Mouse (Mus musculus) bone marrow macrophage, adult 2 months (primary cell): ENCODE results near the gene Rai14. TPM values are rescaled to one million over a fixed set of nuclear protein-coding genes. Genes with fewer than 3 reads are reported as not detected.

ENCODE experiments used
- H3K27ac ChIP-seq: 2 replicates; pipeline ENCODE4 v1.5.1; 2012; ENCODE audit warnings: low read depth, low read length; ENCODE audit not compliant: insufficient read depth
- H3K4me1 ChIP-seq: 2 replicates; pipeline ENCODE4 v1.6.1; 2012; ENCODE audit warnings: low read length; ENCODE audit not compliant: control insufficient read depth, insufficient read depth
- H3K4me3 ChIP-seq: 2 replicates; pipeline ENCODE4 v1.5.1; 2012; ENCODE audit warnings: mild to moderate bottlenecking, low read length, moderate library complexity; ENCODE audit not compliant: insufficient read depth
- CTCF ChIP-seq: IDR thresholded peaks from 2 replicates; pipeline ENCODE4 v1.5.1; 2012; ENCODE audit warnings: low read depth, mild to moderate bottlenecking, low read length, moderate library complexity
- POLR2A ChIP-seq: IDR thresholded peaks from 2 replicates; pipeline ENCODE4 v1.6.1; 2012; ENCODE audit warnings: mild to moderate bottlenecking, low read depth, low read length, borderline replicate concordance
- polyA plus RNA-seq: library from polyadenylated mRNA; stranded (reverse); fragments of >200 nt; gene quantifications from 2 replicates; pipeline ENCODE4 v1.2.4, GENCODE M21; 2012; ENCODE audit not compliant: missing spikeins, insufficient read depth, insufficient read length

The Rai14 gene
- polyA plus RNA-seq, 1 experiment = 4.4 TPM

- TF ChIP-seq CTCF (no peak), POLR2A (no peak)
- Histone ChIP-seq H3K4me3 (no peak overlapping the region), H3K27ac (no peak overlapping the region)
These were observed 55.6 kb downstream of the Rai14 start for GRCm38 (mm10) chr15:10658803-10659202.

GRCm38 (mm10) chr15:10656146-10656545 is 58.3 kb downstream of the Rai14 start:
- no peak for TF ChIP-seq POLR2A
- TF ChIP-seq CTCF = no peak
- Histone ChIP-seq H3K4me3 (no peak overlapping the region), H3K27ac (no peak overlapping the region), H3K4me1 (no peaks in the 10 kb centered on the region)

More at GRCm38 (mm10) chr15:10658803-10659202, 55.6 kb downstream of the Rai14 start:
- H3K4me1 ChIP-seq = peaks cover 8% of the 10 kb centered on the region; the same call in 1 of the 2 replicates

- TF ChIP-seq CTCF (no peak), POLR2A (no peak)
- H3K27ac ChIP-seq = no peak overlapping the region
- no peak overlapping the region for H3K4me3 ChIP-seq
- no peaks in the 10 kb centered on the region for H3K4me1 ChIP-seq
These were observed 59.1 kb downstream of the Rai14 start for GRCm38 (mm10) chr15:10655151-10655905.

DNA sequence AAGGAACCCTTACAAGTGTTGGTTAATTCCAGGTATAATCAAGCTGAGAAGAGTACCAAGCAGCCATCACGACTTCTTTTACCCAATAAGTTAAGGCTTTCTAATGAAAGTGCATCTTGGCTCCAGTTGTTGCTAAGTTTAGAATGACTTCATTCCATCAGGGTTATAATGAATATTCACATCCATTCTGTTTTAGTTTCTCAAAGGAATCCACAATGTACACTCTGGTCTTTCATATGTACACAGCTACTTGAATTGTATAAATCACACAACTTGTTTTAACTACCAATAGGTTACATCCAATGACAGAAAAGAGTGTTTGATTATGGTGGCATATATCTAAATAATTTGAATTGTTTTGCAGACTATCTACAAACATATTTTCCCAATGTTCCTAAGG is 59.7 kb downstream of the Rai14 start:
- no peak overlapping the region for H3K27ac ChIP-seq
- H3K4me1 ChIP-seq = no peaks in the 10 kb centered on the region
- H3K4me3 ChIP-seq = no peak overlapping the region
- TF ChIP-seq POLR2A (no peak), CTCF (no peak)

GRCm38 (mm10) chr15:10652931-10653475 is 61.4 kb downstream of the Rai14 start:
- TF ChIP-seq CTCF = no peak
- TF ChIP-seq POLR2A = no peak
- no peak overlapping the region for H3K4me3 ChIP-seq
- no peaks in the 10 kb centered on the region for H3K4me1 ChIP-seq
- no peak overlapping the region for H3K27ac ChIP-seq

- H3K4me3 ChIP-seq = no peak overlapping the region
- no peak overlapping the region for H3K27ac ChIP-seq
- no peak for TF ChIP-seq CTCF
- no peaks in the 10 kb centered on the region for H3K4me1 ChIP-seq
These were observed 65.9 kb downstream of the Rai14 start for GRCm38 (mm10) chr15:10648372-10649109.

GRCm38 (mm10) chr15:10646297-10646696 is 68.1 kb downstream of the Rai14 start:
- H3K27ac ChIP-seq = no peak overlapping the region
- TF ChIP-seq CTCF (no peak), POLR2A (no peak)
- no peaks in the 10 kb centered on the region for H3K4me1 ChIP-seq
- no peak overlapping the region for H3K4me3 ChIP-seq

DNA sequence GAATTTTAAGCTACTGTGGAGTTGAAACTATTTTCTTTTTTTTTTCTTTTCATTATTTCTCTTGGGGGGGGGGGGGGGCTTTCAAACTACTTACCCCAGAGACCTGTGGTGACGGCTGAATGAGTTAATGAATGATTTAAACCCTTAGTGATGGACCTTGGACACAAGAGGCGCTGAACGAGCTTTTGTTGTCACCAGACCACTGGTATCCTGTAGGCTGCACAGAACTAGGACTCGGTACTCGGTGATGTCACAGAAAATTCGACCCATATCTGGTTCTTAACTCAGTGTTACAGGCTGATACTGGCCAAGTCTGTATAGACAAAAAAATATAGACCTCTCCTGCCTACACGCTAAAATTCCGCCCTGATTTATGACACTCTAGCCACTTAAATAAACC is 69.3 kb downstream of the Rai14 start:
- TF ChIP-seq POLR2A (no peak), CTCF (no peak)
- H3K4me3 ChIP-seq = no peak overlapping the region
- no peak overlapping the region for H3K27ac ChIP-seq
- no peaks in the 10 kb centered on the region for H3K4me1 ChIP-seq

GRCm38 (mm10) chr15:10643819-10644218 is 70.6 kb downstream of the Rai14 start:
- H3K4me3 ChIP-seq = no peak overlapping the region
- no peaks in the 10 kb centered on the region for H3K4me1 ChIP-seq
- no peak overlapping the region for H3K27ac ChIP-seq
- TF ChIP-seq CTCF (no peak), POLR2A (no peak)

GRCm38 (mm10) chr15:10643224-10643623 is 71.2 kb downstream of the Rai14 start:
- H3K4me3 ChIP-seq = no peak overlapping the region
- H3K27ac ChIP-seq = no peak overlapping the region
- H3K4me1 ChIP-seq = no peaks in the 10 kb centered on the region
- no peak for TF ChIP-seq CTCF
- no peak for TF ChIP-seq POLR2A
